ENCODE assay signal across 12 mouse cellular contexts in genomic region chr2:167691871-167692661, GRCm38 (mm10). TPM values are rescaled to one million over a fixed set of nuclear protein-coding genes. Genes with fewer than 3 reads are reported as not detected.
DNase-seq lines count a peak whose midpoint lies in the region; ATAC-seq and TF ChIP-seq lines count a peak whose summit lies in the region.
"Had no signal": no experiment of that assay in that cellular context is flagged by ENCODE, and none has a peak within 500 bp of the region (broad histone marks: within the 10 kb centered on the region; RNA-seq: fewer than 3 reads in every experiment).

No protein-coding gene starts in this region.

- 89% methylated on average over 14 of the region's 14 CpGs for WGBS in kidney, embryonic 15.5 days
- 72% methylated on average over 14 of the region's 14 CpGs for WGBS in intestine, postnatal 0 days

- ATAC-seq in kidney, embryonic 15.5 days (replicated peaks; ENCODE audit: low FRiP score), result no peak
- no peak for ATAC-seq in intestine, postnatal 0 days

- H3K9ac ChIP-seq in kidney, embryonic 15.5 days, result no peak overlapping the region
- H3K9ac ChIP-seq in intestine, postnatal 0 days (ENCODE audit: low read depth, low read length), result 0 out of 2 replicates have a peak overlapping the region, but pooled peaks have one; percentile 46

- H3K4me3 ChIP-seq in kidney, embryonic 15.5 days (replicated peaks), result no peak overlapping the region
- peak overlapping the region; percentile 82 for H3K4me3 ChIP-seq in intestine, postnatal 0 days (ENCODE audit: low read depth, low read length)

- no peaks in the 10 kb centered on the region for H3K36me3 ChIP-seq in kidney, embryonic 15.5 days
- H3K36me3 ChIP-seq in intestine, postnatal 0 days (ENCODE audit: control insufficient read depth, insufficient read depth), result peaks cover 6% of the 10 kb centered on the region; the same call in 1 of the 2 replicates

- 0 out of 2 replicates have a peak, but pooled peaks cover 5% of the 10 kb centered on the region for H3K9me3 ChIP-seq in kidney, embryonic 15.5 days (replicated peaks)
- H3K9me3 ChIP-seq in intestine, postnatal 0 days (ENCODE audit: control insufficient read depth), result no peaks in the 10 kb centered on the region

- 0 out of 2 replicates have a peak overlapping the region, but pooled peaks have one; percentile 19 for H3K4me2 ChIP-seq in kidney, embryonic 15.5 days
- peak overlapping the region; percentile 80 for H3K4me2 ChIP-seq in intestine, postnatal 0 days (replicated peaks; ENCODE audit: low read depth)

- TF ChIP-seq CTCF in intestine, postnatal 0 days (IDR thresholded peaks at IDR 0.05; ENCODE audit: low read depth), result no peak

- peak; percentile 31 for DNase-seq in adrenal gland, postnatal 25 days
- no peak for DNase-seq in adrenal gland, postnatal 4 days (ENCODE audit: low spot score in 2 of 2)
- DNase-seq in kidney, postnatal 14 days, result no peak
- peak; percentile 69 for DNase-seq in 3134 (ENCODE audit: extremely low read depth, insufficient read length, low spot score)
- no peak for DNase-seq in thymus, adult 18-20 months
- no peak for DNase-seq in cerebellum, adult 18-20 months
- DNase-seq: cerebellum, adult 2 months had no signal

- H3K27ac ChIP-seq in kidney, embryonic 15.5 days, result no peak overlapping the region
- H3K27ac ChIP-seq in intestine, postnatal 0 days (ENCODE audit: low read depth, low read length), result peak overlapping the region; percentile 35

- peaks cover 15% of the 10 kb centered on the region; the same call in 1 of the 2 replicates for H3K27me3 ChIP-seq in kidney, embryonic 15.5 days
- H3K27me3 ChIP-seq in intestine, postnatal 0 days (replicated peaks; ENCODE audit: control insufficient read depth, insufficient read depth, low read length), result no peaks in the 10 kb centered on the region

- H3K4me1 ChIP-seq in kidney, embryonic 15.5 days, result peaks cover 43% of the 10 kb centered on the region
- H3K4me1 ChIP-seq in intestine, postnatal 0 days (replicated peaks; ENCODE audit: control insufficient read depth, insufficient read depth, low read length), result 0 out of 2 replicates have a peak, but pooled peaks cover 3% of the 10 kb centered on the region

RNA-seq across cellular contexts. Expression of gene Tmem189, which starts 2.4 kb away (rescaled TPM):
- 37.4 and 40.5 TPM in 2 replicates for total RNA-seq in adrenal gland, postnatal 25 days (2021)
- 10 to 100 TPM; 32.9 to 35.4 TPM for total RNA-seq in adrenal gland, postnatal 4 days (2021)
- 47.3 and 48.1 TPM in 2 replicates for polyA plus RNA-seq in kidney, embryonic 15.5 days (2015; fragmentation: Nextera tagmentation; extraction: Ambion mirVana)
- 25.0 and 26.8 TPM in 2 replicates for polyA plus RNA-seq in intestine, postnatal 0 days (2015; fragmentation: Nextera tagmentation; extraction: Ambion mirVana)

RNA-seq across cellular contexts. Expression of gene Cebpb, which starts 3.4 kb away (rescaled TPM):
- total RNA-seq in adrenal gland, postnatal 25 days (2021), result 483 and 585 TPM in 2 replicates
- total RNA-seq in adrenal gland, postnatal 4 days (2021), result 100 to 1,000 TPM; 229 to 255 TPM
- 5.1 and 5.7 TPM in 2 replicates for polyA plus RNA-seq in kidney, embryonic 15.5 days (2015; fragmentation: Nextera tagmentation; extraction: Ambion mirVana)
- 49.8 and 52.6 TPM in 2 replicates for polyA plus RNA-seq in intestine, postnatal 0 days (2015; fragmentation: Nextera tagmentation; extraction: Ambion mirVana)

RNA-seq across cellular contexts. Expression of gene Gm20431, which starts 30.8 kb away (rescaled TPM):
- 12.1 and 15.7 TPM in 2 replicates for total RNA-seq in adrenal gland, postnatal 25 days (2021)
- total RNA-seq in adrenal gland, postnatal 4 days (2021), result 10 to 100 TPM; 18.2 to 23.0 TPM
- polyA plus RNA-seq in kidney, embryonic 15.5 days (2015; fragmentation: Nextera tagmentation; extraction: Ambion mirVana), result 12.1 and 12.8 TPM in 2 replicates
- polyA plus RNA-seq in intestine, postnatal 0 days (2015; fragmentation: Nextera tagmentation; extraction: Ambion mirVana), result 8.8 and 10.0 TPM in 2 replicates
- polyA plus RNA-seq: erythroblast, embryonic 14.5 days; large intestine, adult 2 months; neural tube, embryonic 11.5 days had no signal

Comparison
In these comparisons a context has a peak if more than half of its experiments do, and no peak if none do; other contexts are left out.
1. DNase-seq: peak in adrenal gland, postnatal 25 days (single experiment) and 3134 (single experiment); none in adrenal gland, postnatal 4 days (0 of 2), kidney, postnatal 14 days (single experiment), thymus, adult 18-20 months (0 of 2) and cerebellum, adult 18-20 months (0 of 2).